Mouse (Mus musculus) frontal cortex, adult 2 months (tissue): ENCODE results near the gene Clec5a. TPM values are rescaled to one million over a fixed set of nuclear protein-coding genes. Genes with fewer than 3 reads are reported as not detected.

Experiments
- polyA plus RNA-seq: library from polyadenylated mRNA; depleted of rRNA; stranded (reverse); fragments of >200 nt; gene quantifications from 2 replicates; pipeline ENCODE4 v1.2.3, GENCODE M21; 2012; rRNA removed

Clec5a gene
- polyA plus RNA-seq, 1 experiment = 4.0 TPM

Other genes with a start within 250 kb of the Clec5a start
- 24.1 and 24.5 TPM in 2 replicates for gene E330009J07Rik, start 149.7 kb downstream of the Clec5a start, polyA plus RNA-seq
- 0.06 and 0.11 TPM in 2 replicates for gene Wee2, start 146.7 kb downstream of the Clec5a start, polyA plus RNA-seq
- 55.2 and 61.3 TPM in 2 replicates for gene Ssbp1, start 114.5 kb downstream of the Clec5a start, polyA plus RNA-seq
- gene Tas2r137, start 94.6 kb downstream of the Clec5a start, polyA plus RNA-seq = 0.10 and 0.23 TPM in 2 replicates
- 0.11 and 0.20 TPM in 2 replicates for gene Tas2r108, start 92.3 kb downstream of the Clec5a start, polyA plus RNA-seq
- not detected in 2 replicates for gene Prss37, start 66.3 kb downstream of the Clec5a start, polyA plus RNA-seq
- not detected in 2 replicates for gene Olfr461, start 30.8 kb downstream of the Clec5a start, polyA plus RNA-seq
- 0.16 and 0.23 TPM in 2 replicates for gene Olfr460, start 16.3 kb downstream of the Clec5a start, polyA plus RNA-seq
- gene Tas2r138, start 27.5 kb upstream of the Clec5a start, polyA plus RNA-seq = not detected in 2 replicates
- 0.50 and 0.78 TPM in 2 replicates for gene Mgam, start 43.0 kb upstream of the Clec5a start, polyA plus RNA-seq